Mouse (Mus musculus): ENCODE measurements around the gene Sox5.

DNA sequence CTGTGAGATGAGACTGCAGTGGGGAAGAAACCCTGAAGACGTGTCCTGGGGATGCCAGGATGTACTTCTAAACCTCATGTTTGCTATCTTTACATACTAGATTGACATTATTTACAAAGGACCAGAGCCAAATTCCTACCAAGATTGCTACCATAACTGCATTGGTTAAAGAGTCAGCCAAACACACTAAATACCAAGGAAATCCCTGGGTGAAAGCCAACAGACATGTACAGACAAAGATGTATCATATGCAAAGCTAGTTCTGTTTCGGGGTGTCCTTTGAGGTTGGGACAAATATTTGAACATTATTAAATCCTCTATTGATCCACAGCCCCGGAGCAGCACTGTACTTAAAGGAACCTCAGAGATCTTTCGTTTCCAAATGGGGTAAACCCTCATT, 611.2 kb downstream of the Sox5 start:
- no peak for TF ChIP-seq CTCF (IDR thresholded peaks at IDR 0.05; ENCODE audit: low read depth)
- TF ChIP-seq EP300 (IDR thresholded peaks at IDR 0.05; ENCODE audit: low read depth) = no peak

All from heart, postnatal 0 days (tissue).